Mouse (Mus musculus): ENCODE data around the gene 4930535I16Rik. TPM values are rescaled to one million over a fixed set of nuclear protein-coding genes. Genes with fewer than 3 reads are reported as not detected.

4930535I16Rik gene
- not detected in 2 replicates for polyA plus RNA-seq (2014; fragmentation: Nextera tagmentation; extraction: Ambion mirVana)

DNA sequence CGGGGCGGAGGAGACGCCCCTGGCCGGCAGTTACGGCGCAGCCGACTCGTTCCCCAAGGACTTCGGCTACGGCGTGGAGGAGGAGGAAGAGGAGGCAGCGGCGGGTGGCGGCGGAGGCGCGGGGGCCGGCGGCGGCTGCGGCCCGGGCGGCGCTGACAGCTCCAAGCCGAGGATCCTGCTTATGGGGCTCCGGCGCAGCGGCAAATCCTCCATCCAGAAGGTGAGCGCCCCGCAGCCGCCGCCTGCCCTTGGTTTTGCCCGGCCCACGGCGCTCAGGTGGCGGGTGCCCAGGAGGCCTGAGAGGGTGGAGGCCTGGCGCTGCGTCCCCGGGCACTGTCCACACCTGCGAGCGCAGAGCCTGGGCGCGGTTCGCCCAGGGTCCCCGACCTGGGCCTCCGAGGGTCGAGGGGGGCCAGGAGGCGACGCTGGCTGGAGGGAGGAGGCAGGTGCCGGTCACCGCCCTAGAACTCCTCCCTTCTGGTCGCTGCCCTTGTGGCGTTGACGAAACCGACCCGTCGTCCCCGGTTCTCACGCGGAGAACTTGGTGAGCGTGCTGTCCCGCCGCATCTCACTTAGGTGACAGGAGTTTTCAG lies at the start of gene 4930535I16Rik:
TSS of gene 4930535I16Rik (minus strand) at position 475 of the 593 bp plus-strand sequence.
- WGBS = 0% methylated on average over 47 of the region's 63 CpGs

DNA sequence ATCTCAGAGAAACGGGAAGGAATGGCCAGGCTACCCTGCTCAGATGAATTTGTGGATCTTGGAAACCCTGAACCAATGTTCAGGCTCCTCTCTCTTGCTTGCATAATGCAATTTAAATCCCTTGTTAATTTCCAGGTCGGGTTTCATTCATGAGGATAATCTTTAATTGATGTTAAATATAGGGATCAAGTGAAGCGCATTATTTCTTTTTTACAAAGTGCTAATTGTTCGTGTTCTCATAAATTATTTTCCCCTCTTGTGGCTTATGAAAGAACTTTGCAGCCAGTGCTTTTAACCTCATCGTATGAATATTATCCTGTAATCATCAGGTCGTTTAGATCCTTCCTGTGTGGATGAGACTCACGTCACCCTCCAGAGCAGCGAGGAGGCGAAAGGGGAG lies 44.9 kb upstream of the 4930535I16Rik start:
- WGBS = 58% methylated on average over 9 of the region's 9 CpGs
- no peak overlapping the region for H3K9ac ChIP-seq (replicated peaks; ENCODE audit: low read length)
- no peak overlapping the region for H3K4me3 ChIP-seq (ENCODE audit: low read depth, low read length)
- H3K27ac ChIP-seq (replicated peaks; ENCODE audit: low read depth, low read length) = no peak overlapping the region
- H3K27me3 ChIP-seq (ENCODE audit: control insufficient read depth, insufficient read depth, low read length) = peaks cover under 1% of the 10 kb centered on the region; the same call in 1 of the 2 replicates
- no peaks in the 10 kb centered on the region for H3K36me3 ChIP-seq (replicated peaks; ENCODE audit: control insufficient read depth, insufficient read depth, low read depth, low read length)
- H3K4me1 ChIP-seq (ENCODE audit: control insufficient read depth, insufficient read depth, low read length) = no peaks in the 10 kb centered on the region; the same call in 1 of the 2 replicates
- H3K9me3 ChIP-seq (replicated peaks; ENCODE audit: control insufficient read depth, low read length) = no peaks in the 10 kb centered on the region
- DNase-seq (ENCODE audit: low spot score) (no peak), ATAC-seq (replicated peaks; ENCODE audit: insufficient number of reproducible peaks, low FRiP score, low TSS enrichment, low read depth) (no peak)
- no peak overlapping the region for H3K4me2 ChIP-seq (ENCODE audit: low read depth, low read length)

More for the DNA sequence above, at the start of gene 4930535I16Rik:
- Histone ChIP-seq H3K4me2 (ENCODE audit: low read depth, low read length) (peak within 1 kb of the TSS; percentile 84), H3K27me3 (ENCODE audit: control insufficient read depth, insufficient read depth, low read length) (no peaks in the 10 kb centered on the region), H3K4me3 (ENCODE audit: low read depth, low read length) (peak within 1 kb of the TSS; percentile 96), H3K9ac (replicated peaks; ENCODE audit: low read length) (peak within 1 kb of the TSS; percentile 85), H3K27ac (replicated peaks; ENCODE audit: low read depth, low read length) (peak within 1 kb of the TSS; percentile 57), H3K9me3 (replicated peaks; ENCODE audit: control insufficient read depth, low read length) (no peaks in the 10 kb centered on the region), H3K4me1 (ENCODE audit: control insufficient read depth, insufficient read depth, low read length) (no peaks in the 10 kb centered on the region), H3K36me3 (replicated peaks; ENCODE audit: control insufficient read depth, insufficient read depth, low read depth, low read length) (no peaks in the 10 kb centered on the region; the same call in 1 of the 2 replicates)
- peak; percentile 70 for ATAC-seq (replicated peaks; ENCODE audit: insufficient number of reproducible peaks, low FRiP score, low TSS enrichment, low read depth)
- DNase-seq (ENCODE audit: low spot score) = peak; percentile 34

DNA sequence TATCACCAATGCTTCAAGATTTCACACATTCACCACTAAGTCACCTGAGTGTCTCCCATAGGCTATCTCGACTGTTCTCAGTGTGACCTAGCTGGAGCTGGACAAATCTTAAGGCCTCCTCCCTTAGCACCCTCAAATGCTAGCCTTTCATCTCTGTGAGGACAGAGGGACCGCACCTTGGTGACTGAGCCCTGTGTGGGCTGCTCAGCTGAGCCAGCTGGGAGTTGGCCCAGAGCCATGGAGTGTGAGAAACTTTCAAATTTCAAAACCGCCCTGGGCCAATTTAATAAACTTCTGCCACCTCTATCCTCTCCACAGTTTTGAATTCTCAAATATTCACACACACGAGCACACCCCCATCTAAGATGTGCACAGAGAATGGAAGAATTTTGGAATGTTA lies 43.1 kb upstream of the 4930535I16Rik start:
- Histone ChIP-seq H3K4me2 (ENCODE audit: low read depth, low read length) (no peak overlapping the region), H3K9me3 (replicated peaks; ENCODE audit: control insufficient read depth, low read length) (no peaks in the 10 kb centered on the region), H3K9ac (replicated peaks; ENCODE audit: low read length) (no peak overlapping the region), H3K27me3 (ENCODE audit: control insufficient read depth, insufficient read depth, low read length) (peaks cover 5% of the 10 kb centered on the region), H3K27ac (replicated peaks; ENCODE audit: low read depth, low read length) (no peak overlapping the region), H3K36me3 (replicated peaks; ENCODE audit: control insufficient read depth, insufficient read depth, low read depth, low read length) (no peaks in the 10 kb centered on the region), H3K4me3 (ENCODE audit: low read depth, low read length) (no peak overlapping the region), H3K4me1 (ENCODE audit: control insufficient read depth, insufficient read depth, low read length) (no peaks in the 10 kb centered on the region; the same call in 1 of the 2 replicates)
- 63% methylated on average over 4 of the region's 4 CpGs for WGBS
- DNase-seq (ENCODE audit: low spot score) (peak; percentile 6), ATAC-seq (replicated peaks; ENCODE audit: insufficient number of reproducible peaks, low FRiP score, low TSS enrichment, low read depth) (no peak)

DNA sequence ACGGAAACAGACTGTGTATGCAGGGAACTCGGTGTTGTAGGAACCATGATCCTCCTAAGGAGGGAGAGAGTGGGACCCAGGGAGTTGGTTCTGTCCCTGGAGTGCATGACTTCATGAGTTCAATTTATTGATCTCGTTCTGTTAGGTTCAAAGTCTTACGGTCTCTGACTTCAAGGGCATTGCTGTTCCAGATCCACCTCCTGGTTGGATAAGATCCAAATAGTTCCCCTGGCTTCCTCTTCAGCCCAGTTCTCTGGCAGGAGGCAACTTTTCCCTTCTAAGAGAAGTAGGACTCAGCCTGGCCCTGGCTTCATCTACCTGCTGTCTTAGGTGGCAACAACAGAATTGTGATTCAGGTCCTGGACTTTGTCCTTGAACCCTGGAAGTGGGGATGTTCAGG lies 40.1 kb upstream of the 4930535I16Rik start:
- Histone ChIP-seq H3K9ac (replicated peaks; ENCODE audit: low read length) (no peak overlapping the region), H3K9me3 (replicated peaks; ENCODE audit: control insufficient read depth, low read length) (no peaks in the 10 kb centered on the region), H3K4me2 (ENCODE audit: low read depth, low read length) (no peak overlapping the region), H3K36me3 (replicated peaks; ENCODE audit: control insufficient read depth, insufficient read depth, low read depth, low read length) (no peaks in the 10 kb centered on the region), H3K4me3 (ENCODE audit: low read depth, low read length) (no peak overlapping the region), H3K27ac (replicated peaks; ENCODE audit: low read depth, low read length) (no peak overlapping the region), H3K27me3 (ENCODE audit: control insufficient read depth, insufficient read depth, low read length) (peaks cover 5% of the 10 kb centered on the region), H3K4me1 (ENCODE audit: control insufficient read depth, insufficient read depth, low read length) (no peaks in the 10 kb centered on the region; the same call in 1 of the 2 replicates)
- DNase-seq (ENCODE audit: low spot score) (no peak), ATAC-seq (replicated peaks; ENCODE audit: insufficient number of reproducible peaks, low FRiP score, low TSS enrichment, low read depth) (no peak)
- 71% methylated on average over 4 of the region's 4 CpGs for WGBS

DNA sequence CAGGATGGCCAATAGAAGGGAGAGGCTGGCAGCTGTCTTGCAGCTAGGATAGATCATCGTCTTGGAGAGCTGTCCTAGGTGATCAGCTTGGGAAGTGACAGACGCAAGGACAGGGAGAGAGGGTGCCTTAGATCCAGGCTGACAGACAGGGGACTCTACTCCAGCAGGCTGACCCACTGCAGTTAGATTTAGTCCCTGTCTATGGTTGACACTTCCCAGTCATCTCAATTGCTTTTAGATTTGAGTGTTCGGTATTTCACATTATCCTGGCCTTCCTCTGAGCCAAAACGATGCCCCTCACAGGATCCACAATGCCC lies 39.6 kb upstream of the 4930535I16Rik start:
- Histone ChIP-seq H3K9me3 (replicated peaks; ENCODE audit: control insufficient read depth, low read length) (no peaks in the 10 kb centered on the region), H3K27me3 (ENCODE audit: control insufficient read depth, insufficient read depth, low read length) (peaks cover 5% of the 10 kb centered on the region), H3K4me3 (ENCODE audit: low read depth, low read length) (no peak overlapping the region), H3K4me2 (ENCODE audit: low read depth, low read length) (no peak overlapping the region), H3K9ac (replicated peaks; ENCODE audit: low read length) (no peak overlapping the region), H3K36me3 (replicated peaks; ENCODE audit: control insufficient read depth, insufficient read depth, low read depth, low read length) (no peaks in the 10 kb centered on the region), H3K27ac (replicated peaks; ENCODE audit: low read depth, low read length) (no peak overlapping the region), H3K4me1 (ENCODE audit: control insufficient read depth, insufficient read depth, low read length) (no peaks in the 10 kb centered on the region; the same call in 1 of the 2 replicates)
- WGBS = 48% methylated on average over 4 of the region's 4 CpGs
- no peak for DNase-seq (ENCODE audit: low spot score)
- no peak for ATAC-seq (replicated peaks; ENCODE audit: insufficient number of reproducible peaks, low FRiP score, low TSS enrichment, low read depth)

DNA sequence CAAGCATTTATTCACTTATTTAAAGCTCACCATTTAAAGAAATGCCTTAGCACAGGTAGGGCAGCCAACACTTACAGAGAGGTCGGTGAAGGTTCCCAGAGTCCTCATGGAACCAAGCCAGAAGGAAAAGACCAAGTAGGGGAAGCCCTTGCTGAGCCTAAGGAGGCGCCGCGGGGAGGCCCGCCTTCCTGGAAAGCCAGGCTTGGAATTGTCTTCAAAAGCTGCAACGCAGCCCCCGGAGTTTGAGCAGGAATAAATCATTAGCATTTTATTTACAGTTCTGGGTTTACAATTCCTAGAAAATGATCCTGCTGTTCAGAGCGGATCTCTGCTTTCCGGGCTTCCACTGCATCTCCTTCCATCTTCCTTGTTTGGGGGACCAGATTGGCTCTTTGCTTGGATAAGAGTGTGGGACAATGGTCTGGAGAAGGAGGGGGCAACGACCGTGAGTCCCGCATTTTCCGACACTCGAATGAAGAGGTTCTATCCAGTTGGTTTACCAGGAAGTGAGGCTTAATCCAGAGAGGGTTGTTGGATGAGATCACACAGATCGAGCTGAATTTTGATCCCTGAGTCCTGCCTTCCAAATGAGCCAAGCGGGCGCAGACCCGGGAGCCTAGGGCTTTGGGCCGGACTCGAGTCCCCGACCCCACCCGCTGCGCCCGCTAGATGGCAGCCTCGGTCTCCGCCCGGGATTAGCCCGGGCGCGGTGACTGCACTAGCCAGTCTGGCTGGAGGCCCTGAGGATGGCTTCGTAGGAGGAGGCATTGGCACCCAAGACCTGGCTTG lies 39.1 kb upstream of the 4930535I16Rik start:
- Histone ChIP-seq H3K4me1 (ENCODE audit: control insufficient read depth, insufficient read depth, low read length) (no peaks in the 10 kb centered on the region; the same call in 1 of the 2 replicates), H3K36me3 (replicated peaks; ENCODE audit: control insufficient read depth, insufficient read depth, low read depth, low read length) (no peaks in the 10 kb centered on the region), H3K27ac (replicated peaks; ENCODE audit: low read depth, low read length) (no peak overlapping the region), H3K4me3 (ENCODE audit: low read depth, low read length) (0 out of 2 replicates have a peak overlapping the region, but pooled peaks have one; percentile 11), H3K9ac (replicated peaks; ENCODE audit: low read length) (peak overlapping the region; percentile 18; the same call in 1 of the 2 replicates), H3K4me2 (ENCODE audit: low read depth, low read length) (peak overlapping the region; percentile 30), H3K9me3 (replicated peaks; ENCODE audit: control insufficient read depth, low read length) (no peaks in the 10 kb centered on the region), H3K27me3 (ENCODE audit: control insufficient read depth, insufficient read depth, low read length) (peaks cover 5% of the 10 kb centered on the region)
- DNase-seq (ENCODE audit: low spot score) (peak; percentile 89), ATAC-seq (replicated peaks; ENCODE audit: insufficient number of reproducible peaks, low FRiP score, low TSS enrichment, low read depth) (peak; percentile 76; the same call in 1 of the 2 replicates)
- 7% methylated on average over 31 of the region's 31 CpGs for WGBS

DNA sequence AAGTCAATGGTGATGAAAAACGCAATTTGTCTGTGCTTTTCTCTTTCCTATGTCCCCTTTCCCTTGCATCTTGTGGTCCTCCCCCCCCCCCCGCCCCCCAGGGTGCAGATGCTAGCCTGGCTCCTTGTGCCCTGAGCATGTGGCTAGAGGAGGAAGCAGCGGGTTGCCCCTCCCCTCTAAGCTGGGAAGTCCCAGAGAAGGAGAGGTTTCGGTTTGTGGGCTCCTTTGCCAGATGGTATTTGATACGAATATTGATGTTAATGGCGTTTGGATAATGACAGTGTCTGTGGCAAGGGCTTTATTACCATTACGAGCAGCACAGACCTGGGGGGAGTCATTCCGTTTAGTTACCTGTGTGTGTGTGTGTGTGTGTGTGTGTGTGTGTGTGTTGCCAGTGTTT lies 34.2 kb upstream of the 4930535I16Rik start:
- Histone ChIP-seq H3K9ac (replicated peaks; ENCODE audit: low read length) (no peak overlapping the region), H3K36me3 (replicated peaks; ENCODE audit: control insufficient read depth, insufficient read depth, low read depth, low read length) (no peaks in the 10 kb centered on the region), H3K4me3 (ENCODE audit: low read depth, low read length) (no peak overlapping the region), H3K4me1 (ENCODE audit: control insufficient read depth, insufficient read depth, low read length) (no peaks in the 10 kb centered on the region), H3K27ac (replicated peaks; ENCODE audit: low read depth, low read length) (no peak overlapping the region), H3K9me3 (replicated peaks; ENCODE audit: control insufficient read depth, low read length) (no peaks in the 10 kb centered on the region), H3K4me2 (ENCODE audit: low read depth, low read length) (no peak overlapping the region), H3K27me3 (ENCODE audit: control insufficient read depth, insufficient read depth, low read length) (peaks cover 2% of the 10 kb centered on the region; the same call in 1 of the 2 replicates)
- 50% methylated on average over 7 of the region's 8 CpGs for WGBS
- DNase-seq (ENCODE audit: low spot score) (no peak), ATAC-seq (replicated peaks; ENCODE audit: insufficient number of reproducible peaks, low FRiP score, low TSS enrichment, low read depth) (no peak)

DNA sequence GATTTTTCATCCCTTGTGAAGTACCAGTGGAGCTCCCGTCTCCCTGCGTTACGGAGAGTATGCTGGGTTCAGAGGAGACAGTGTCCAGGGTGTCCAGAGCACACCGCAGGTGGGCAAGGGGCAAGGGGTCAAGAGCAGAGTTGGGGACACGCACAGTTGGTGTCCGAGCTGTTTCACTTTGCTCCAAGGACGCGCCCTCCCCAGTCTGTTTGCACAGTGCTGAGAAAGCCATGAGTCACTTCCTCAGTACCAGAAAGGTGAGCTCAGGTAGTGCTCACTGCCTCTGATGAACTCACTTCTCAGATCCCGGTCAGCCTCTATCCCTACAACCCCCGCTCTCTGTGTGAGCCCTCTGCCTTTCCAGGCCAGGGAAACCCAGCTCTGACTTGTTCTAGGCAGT lies 31.8 kb upstream of the 4930535I16Rik start:
- Histone ChIP-seq H3K9ac (replicated peaks; ENCODE audit: low read length) (no peak overlapping the region), H3K27ac (replicated peaks; ENCODE audit: low read depth, low read length) (no peak overlapping the region), H3K27me3 (ENCODE audit: control insufficient read depth, insufficient read depth, low read length) (no peaks in the 10 kb centered on the region), H3K9me3 (replicated peaks; ENCODE audit: control insufficient read depth, low read length) (no peaks in the 10 kb centered on the region), H3K4me1 (ENCODE audit: control insufficient read depth, insufficient read depth, low read length) (no peaks in the 10 kb centered on the region), H3K4me3 (ENCODE audit: low read depth, low read length) (no peak overlapping the region), H3K36me3 (replicated peaks; ENCODE audit: control insufficient read depth, insufficient read depth, low read depth, low read length) (no peaks in the 10 kb centered on the region), H3K4me2 (ENCODE audit: low read depth, low read length) (no peak overlapping the region)
- 74% methylated on average over 10 of the region's 10 CpGs for WGBS
- ATAC-seq (replicated peaks; ENCODE audit: insufficient number of reproducible peaks, low FRiP score, low TSS enrichment, low read depth) (no peak), DNase-seq (ENCODE audit: low spot score) (no peak)
